Mouse (Mus musculus) frontal cortex, adult 2 months (tissue): Measurements from ENCODE around the gene Thbs3. TPM values are rescaled to one million over a fixed set of nuclear protein-coding genes. Genes with fewer than 3 reads are reported as not detected.

Source experiments
- DNase-seq, 2 experiments: peaks; one replicate each; pipeline ENCODE4 v3.0.0; 2022; ENCODE audit warnings: low spot score in 1 of 2; ENCODE audit errors: extremely low spot score in 1 of 2
- polyA plus RNA-seq: library from polyadenylated mRNA; depleted of rRNA; stranded (reverse); fragments of >200 nt; gene quantifications from 2 replicates; pipeline ENCODE4 v1.2.3, GENCODE M21; 2012; rRNA removed

The Thbs3 gene
- polyA plus RNA-seq, 1 experiment, result 57.4 TPM

- DNase-seq, result peak; percentile 88 to 93
Observed at GRCm38 (mm10) chr3:89246261-89247100, 31.5 kb downstream of the Thbs3 start, which contains the start of gene Trim46. Gene Trim46 (minus strand): TSS chr3:89246309.

GRCm38 (mm10) chr3:89247466-89247865 is 32.5 kb downstream of the Thbs3 start:
- no peak for DNase-seq

- peak in 1 of 2 experiments; percentile 71 for DNase-seq
Observed at GRCm38 (mm10) chr3:89250435-89251040, 35.6 kb downstream of the Thbs3 start.

- DNase-seq, result no peak
Observed at GRCm38 (mm10) chr3:89251365-89251895, 36.5 kb downstream of the Thbs3 start.

GRCm38 (mm10) chr3:89254994-89255393 is 40.0 kb downstream of the Thbs3 start:
- no peak for DNase-seq

- DNase-seq, result no peak
Observed at GRCm38 (mm10) chr3:89256177-89256576, 41.2 kb downstream of the Thbs3 start.

GRCm38 (mm10) chr3:89259076-89259475 is 44.1 kb downstream of the Thbs3 start, which contains the start of gene Dpm3:
Gene Dpm3 (plus strand): TSS chr3:89259358.
- peak in 1 of 2 experiments; percentile 47 for DNase-seq

GRCm38 (mm10) chr3:89260211-89260610 is 45.2 kb downstream of the Thbs3 start:
- DNase-seq, result no peak

GRCm38 (mm10) chr3:89262417-89262816 is 47.4 kb downstream of the Thbs3 start:
- DNase-seq, result no peak

- peak; percentile 73 to 88 for DNase-seq
Observed at GRCm38 (mm10) chr3:89266439-89266893, 51.5 kb downstream of the Thbs3 start.

- no peak for DNase-seq
Observed at GRCm38 (mm10) chr3:89268916-89269315, 53.9 kb downstream of the Thbs3 start.

- DNase-seq, result peak; percentile 55 to 87
Observed at GRCm38 (mm10) chr3:89270051-89270755, 55.2 kb downstream of the Thbs3 start, which contains the start of gene Slc50a1. Gene Slc50a1 (minus strand): TSS chr3:89270570.

- peak in 1 of 2 experiments; percentile 76 for DNase-seq
Observed at GRCm38 (mm10) chr3:89270891-89271290, 55.9 kb downstream of the Thbs3 start.

GRCm38 (mm10) chr3:89271760-89272159 is 56.8 kb downstream of the Thbs3 start:
- no peak for DNase-seq

- no peak for DNase-seq
Observed at GRCm38 (mm10) chr3:89276061-89276460, 61.1 kb downstream of the Thbs3 start.

Other genes with a start within 250 kb of the Thbs3 start
- gene Rusc1, start 121.9 kb upstream of the Thbs3 start, polyA plus RNA-seq, result 153 and 157 TPM in 2 replicates
- 0.08 TPM in 1 of 2 replicates, not detected in the other for gene Gm43738, start 114.1 kb upstream of the Thbs3 start, polyA plus RNA-seq
- 97.5 and 98.5 TPM in 2 replicates for gene Fdps, start 113.2 kb upstream of the Thbs3 start, polyA plus RNA-seq
- not detected in 2 replicates for gene Pklr, start 79.0 kb upstream of the Thbs3 start, polyA plus RNA-seq
- 33.3 and 36.8 TPM in 2 replicates for gene Hcn3, start 55.0 kb upstream of the Thbs3 start, polyA plus RNA-seq
- gene Clk2, start 50.4 kb upstream of the Thbs3 start, polyA plus RNA-seq, result 71.1 and 76.2 TPM in 2 replicates
- 95.7 and 97.7 TPM in 2 replicates for gene Scamp3, start 37.7 kb upstream of the Thbs3 start, polyA plus RNA-seq
- 77.0 and 78.8 TPM in 2 replicates for gene Fam189b, start 32.0 kb upstream of the Thbs3 start, polyA plus RNA-seq
- 65.4 and 68.7 TPM in 2 replicates for gene Gba, start 12.3 kb upstream of the Thbs3 start, polyA plus RNA-seq
- gene Mtx1, start 11.9 kb downstream of the Thbs3 start, polyA plus RNA-seq, result 136 and 142 TPM in 2 replicates
- 1.1 and 2.1 TPM in 2 replicates for gene Muc1, start 13.9 kb downstream of the Thbs3 start, polyA plus RNA-seq
- 53.0 and 66.4 TPM in 2 replicates for gene Krtcap2, start 30.8 kb downstream of the Thbs3 start, polyA plus RNA-seq
- gene Trim46, start 31.1 kb downstream of the Thbs3 start, polyA plus RNA-seq, result 96.7 and 99.7 TPM in 2 replicates
- gene Dpm3, start 44.2 kb downstream of the Thbs3 start, polyA plus RNA-seq, result 131 and 188 TPM in 2 replicates
- gene Slc50a1, start 55.4 kb downstream of the Thbs3 start, polyA plus RNA-seq, result 90.0 and 93.9 TPM in 2 replicates
- gene Efna1, start 66.0 kb downstream of the Thbs3 start, polyA plus RNA-seq, result 7.3 and 7.9 TPM in 2 replicates
- 68.0 and 78.5 TPM in 2 replicates for gene Efna3, start 107.8 kb downstream of the Thbs3 start, polyA plus RNA-seq
- gene Efna4, start 122.8 kb downstream of the Thbs3 start, polyA plus RNA-seq, result 0.76 and 1.2 TPM in 2 replicates
- gene Adam15, start 134.8 kb downstream of the Thbs3 start, polyA plus RNA-seq, result 148 and 157 TPM in 2 replicates
- 0.68 and 0.86 TPM in 2 replicates for gene Dcst2, start 146.8 kb downstream of the Thbs3 start, polyA plus RNA-seq
- 0.08 TPM in 2 replicates for gene Dcst1, start 150.1 kb downstream of the Thbs3 start, polyA plus RNA-seq
- gene Zbtb7b, start 179.6 kb downstream of the Thbs3 start, polyA plus RNA-seq, result 15.2 and 15.3 TPM in 2 replicates
- gene Lenep, start 187.6 kb downstream of the Thbs3 start, polyA plus RNA-seq, result 5.1 and 6.3 TPM in 2 replicates
- 43.7 and 47.7 TPM in 2 replicates for gene Flad1, start 196.7 kb downstream of the Thbs3 start, polyA plus RNA-seq
- gene Cks1b, start 203.2 kb downstream of the Thbs3 start, polyA plus RNA-seq, result 7.1 TPM in 2 replicates
- 18.2 and 18.6 TPM in 2 replicates for gene Shc1, start 203.3 kb downstream of the Thbs3 start, polyA plus RNA-seq
- 42.5 and 51.0 TPM in 2 replicates for gene Pygo2, start 215.0 kb downstream of the Thbs3 start, polyA plus RNA-seq
- gene Pbxip1, start 221.5 kb downstream of the Thbs3 start, polyA plus RNA-seq, result 34.8 and 38.9 TPM in 2 replicates
- gene Pmvk, start 239.4 kb downstream of the Thbs3 start, polyA plus RNA-seq, result 69.0 and 76.7 TPM in 2 replicates